Mouse (Mus musculus) right cerebral cortex, postnatal 36 days (tissue): Measurements from ENCODE around the gene Gm20814.
"Not testable (repeated sequence)": the region's sequence is repeated elsewhere in the genome, so short reads cannot be mapped to it uniquely, and the experiment has no call there.

Source experiments
- DNase-seq, 2 experiments: peaks; one replicate each; pipeline ENCODE4 v3.0.0; 2022; ENCODE audit warnings: low spot score in 2 of 2, mixed read lengths in 1 of 2

Gm20814 gene

DNA sequence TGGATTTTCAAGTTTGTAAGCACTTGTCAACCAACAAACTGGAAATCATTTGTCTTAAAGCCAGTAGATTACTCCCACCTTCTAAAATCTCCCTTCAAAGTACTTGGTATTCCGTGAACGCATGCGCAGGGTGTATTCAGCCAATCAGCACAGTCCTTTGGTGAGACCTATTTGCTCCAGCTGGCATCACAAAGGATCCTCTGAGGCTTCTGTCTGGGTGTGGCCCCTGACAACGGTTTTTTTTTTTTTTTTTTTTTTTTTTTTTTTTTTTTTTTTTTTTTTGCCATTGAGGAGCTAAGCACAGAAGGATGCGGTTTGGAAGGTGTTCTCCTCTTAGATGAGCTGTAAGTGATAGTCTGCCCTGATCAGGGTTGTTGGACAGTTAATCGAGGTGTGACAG, at the start of gene Gm20814:
Gene Gm20814 (plus strand): TSS at position 301 of the 400 bp plus-strand sequence.
- not testable (repeated sequence) for DNase-seq
